Mouse (Mus musculus): ENCODE measurements around the gene Rnf185. TPM values are rescaled to one million over a fixed set of nuclear protein-coding genes. Genes with fewer than 3 reads are reported as not detected.
A peak's percentile ranks its signal among the peaks of the same experiment; 100 is the strongest.

Rnf185 gene
- polyA plus RNA-seq, 1 experiment from 2014 or later: 46.5 TPM

GRCm38 (mm10) chr11:3408997-3409732 is 43.0 kb downstream of the Rnf185 start, which contains the start of gene Limk2:
Gene Limk2, minus strand, starts transcription at chr11:3409189.
- peak; percentile 94 for DNase-seq (ENCODE audit: low spot score)
- H3K9me3 ChIP-seq (replicated peaks): no peaks in the 10 kb centered on the region
- no peaks in the 10 kb centered on the region for H3K27me3 ChIP-seq (ENCODE audit: low read depth, poor library complexity, severe bottlenecking)
- WGBS: 3% methylated on average over 45 of the region's 45 CpGs
- peaks cover 4% of the 10 kb centered on the region for H3K36me3 ChIP-seq
- peak within 1 kb of the TSS; percentile 80 for H3K4me3 ChIP-seq
- H3K27ac ChIP-seq (replicated peaks): peak within 1 kb of the TSS; percentile 91
- peaks cover 24% of the 10 kb centered on the region for H3K4me1 ChIP-seq

- peak overlapping the region; percentile 91 for H3K27ac ChIP-seq (replicated peaks)
- 7% methylated on average over 34 of the region's 34 CpGs for WGBS
- no peaks in the 10 kb centered on the region for H3K9me3 ChIP-seq (replicated peaks)
- peak overlapping the region; percentile 80 for H3K4me3 ChIP-seq
- H3K27me3 ChIP-seq (ENCODE audit: low read depth, poor library complexity, severe bottlenecking): no peaks in the 10 kb centered on the region
- peak; percentile 28 for DNase-seq (ENCODE audit: low spot score)
- peaks cover 24% of the 10 kb centered on the region for H3K4me1 ChIP-seq
- no peaks in the 10 kb centered on the region for H3K36me3 ChIP-seq
Observed at GRCm38 (mm10) chr11:3408131-3408996, 43.8 kb downstream of the Rnf185 start.

- no peak overlapping the region for H3K4me3 ChIP-seq
Observed at GRCm38 (mm10) chr11:3404287-3405047, 47.7 kb downstream of the Rnf185 start.

GRCm38 (mm10) chr11:3403024-3403423 is 49.1 kb downstream of the Rnf185 start:
- Histone ChIP-seq H3K27me3 (ENCODE audit: low read depth, poor library complexity, severe bottlenecking) (no peaks in the 10 kb centered on the region), H3K4me1 (peaks cover 10% of the 10 kb centered on the region), H3K27ac (replicated peaks) (no peak overlapping the region), H3K4me3 (no peak overlapping the region), H3K36me3 (no peaks in the 10 kb centered on the region), H3K9me3 (replicated peaks) (no peaks in the 10 kb centered on the region)
- DNase-seq (ENCODE audit: low spot score): no peak
- WGBS: 91% methylated on average over 3 of the region's 3 CpGs

More at GRCm38 (mm10) chr11:3404287-3405047, 47.7 kb downstream of the Rnf185 start:
- H3K36me3 ChIP-seq: no peaks in the 10 kb centered on the region
- no peak for DNase-seq (ENCODE audit: low spot score)
- H3K27ac ChIP-seq (replicated peaks): no peak overlapping the region
- H3K9me3 ChIP-seq (replicated peaks): no peaks in the 10 kb centered on the region
- no peaks in the 10 kb centered on the region for H3K27me3 ChIP-seq (ENCODE audit: low read depth, poor library complexity, severe bottlenecking)
- 90% methylated on average over 7 of the region's 7 CpGs for WGBS
- H3K4me1 ChIP-seq: peaks cover 23% of the 10 kb centered on the region

- H3K4me1 ChIP-seq: peaks cover 16% of the 10 kb centered on the region
- whole genome bisulfite sequencing: 91% methylated on average over 1 of the region's 1 CpGs
Observed at GRCm38 (mm10) chr11:3398318-3398717, 53.8 kb downstream of the Rnf185 start.

GRCm38 (mm10) chr11:3396562-3396961 is 55.6 kb downstream of the Rnf185 start:
- Histone ChIP-seq H3K4me3 (no peak overlapping the region), H3K27me3 (ENCODE audit: low read depth, poor library complexity, severe bottlenecking) (no peaks in the 10 kb centered on the region), H3K4me1 (peaks cover 16% of the 10 kb centered on the region), H3K36me3 (peaks cover 5% of the 10 kb centered on the region; the same call in 1 of the 2 replicates), H3K27ac (replicated peaks) (peak overlapping the region; percentile 55; the same call in 1 of the 2 replicates), H3K9me3 (replicated peaks) (no peaks in the 10 kb centered on the region)
- WGBS: 53% methylated on average over 8 of the region's 8 CpGs
- DNase-seq (ENCODE audit: low spot score): no peak

More at GRCm38 (mm10) chr11:3398318-3398717, 53.8 kb downstream of the Rnf185 start:
- DNase-seq (ENCODE audit: low spot score): no peak
- H3K27me3 ChIP-seq (ENCODE audit: low read depth, poor library complexity, severe bottlenecking): no peaks in the 10 kb centered on the region
- no peaks in the 10 kb centered on the region for H3K9me3 ChIP-seq (replicated peaks)
- 0 out of 2 replicates have a peak, but pooled peaks cover 5% of the 10 kb centered on the region for H3K36me3 ChIP-seq
- no peak overlapping the region for H3K4me3 ChIP-seq
- no peak overlapping the region for H3K27ac ChIP-seq (replicated peaks)

GRCm38 (mm10) chr11:3396091-3396490 is 56.1 kb downstream of the Rnf185 start:
- H3K27ac ChIP-seq (replicated peaks): peak overlapping the region; percentile 55; the same call in 1 of the 2 replicates
- 53% methylated on average over 3 of the region's 3 CpGs for WGBS
- H3K4me3 ChIP-seq: no peak overlapping the region
- no peak for DNase-seq (ENCODE audit: low spot score)
- H3K27me3 ChIP-seq (ENCODE audit: low read depth, poor library complexity, severe bottlenecking): no peaks in the 10 kb centered on the region
- H3K36me3 ChIP-seq: peaks cover 8% of the 10 kb centered on the region; the same call in 1 of the 2 replicates
- peaks cover 16% of the 10 kb centered on the region for H3K4me1 ChIP-seq
- H3K9me3 ChIP-seq (replicated peaks): no peaks in the 10 kb centered on the region

GRCm38 (mm10) chr11:3394520-3394919 is 57.6 kb downstream of the Rnf185 start:
- Histone ChIP-seq H3K4me1 (peaks cover 16% of the 10 kb centered on the region), H3K4me3 (no peak overlapping the region), H3K27ac (replicated peaks) (no peak overlapping the region), H3K36me3 (peaks cover 12% of the 10 kb centered on the region; the same call in 1 of the 2 replicates), H3K27me3 (ENCODE audit: low read depth, poor library complexity, severe bottlenecking) (no peaks in the 10 kb centered on the region), H3K9me3 (replicated peaks) (no peaks in the 10 kb centered on the region)
- WGBS: 70% methylated on average over 5 of the region's 5 CpGs
- DNase-seq (ENCODE audit: low spot score): no peak

GRCm38 (mm10) chr11:3392526-3392925 is 59.6 kb downstream of the Rnf185 start:
- WGBS: 87% methylated on average over 8 of the region's 8 CpGs

GRCm38 (mm10) chr11:3390789-3391188 is 61.4 kb downstream of the Rnf185 start:
- no peak overlapping the region for H3K4me3 ChIP-seq
- H3K4me1 ChIP-seq: no peaks in the 10 kb centered on the region
- DNase-seq (ENCODE audit: low spot score): no peak
- WGBS: 86% methylated on average over 5 of the region's 5 CpGs
- 0 out of 2 replicates have a peak, but pooled peaks cover 3% of the 10 kb centered on the region for H3K9me3 ChIP-seq (replicated peaks)
- peaks cover 12% of the 10 kb centered on the region; the same call in 1 of the 2 replicates for H3K36me3 ChIP-seq
- H3K27ac ChIP-seq (replicated peaks): no peak overlapping the region
- no peaks in the 10 kb centered on the region for H3K27me3 ChIP-seq (ENCODE audit: low read depth, poor library complexity, severe bottlenecking)

More at GRCm38 (mm10) chr11:3392526-3392925, 59.6 kb downstream of the Rnf185 start:
- no peaks in the 10 kb centered on the region for H3K27me3 ChIP-seq (ENCODE audit: low read depth, poor library complexity, severe bottlenecking)
- H3K36me3 ChIP-seq: peaks cover 18% of the 10 kb centered on the region; the same call in 1 of the 2 replicates
- H3K4me3 ChIP-seq: no peak overlapping the region
- H3K27ac ChIP-seq (replicated peaks): no peak overlapping the region; the same call in 1 of the 2 replicates
- 0 out of 2 replicates have a peak, but pooled peaks cover 3% of the 10 kb centered on the region for H3K9me3 ChIP-seq (replicated peaks)
- peaks cover 16% of the 10 kb centered on the region for H3K4me1 ChIP-seq
- DNase-seq (ENCODE audit: low spot score): no peak

- Histone ChIP-seq H3K9me3 (replicated peaks) (0 out of 2 replicates have a peak, but pooled peaks cover 3% of the 10 kb centered on the region), H3K27me3 (ENCODE audit: low read depth, poor library complexity, severe bottlenecking) (no peaks in the 10 kb centered on the region), H3K4me1 (no peaks in the 10 kb centered on the region), H3K4me3 (no peak overlapping the region), H3K27ac (replicated peaks) (no peak overlapping the region; the same call in 1 of the 2 replicates), H3K36me3 (peaks cover 15% of the 10 kb centered on the region; the same call in 1 of the 2 replicates)
- 79% methylated on average over 5 of the region's 5 CpGs for WGBS
- no peak for DNase-seq (ENCODE audit: low spot score)
Observed at GRCm38 (mm10) chr11:3389996-3390395, 62.2 kb downstream of the Rnf185 start.

Data from midbrain, embryonic 10.5 days (tissue).